Mouse (Mus musculus) left cerebral cortex, postnatal 10 days (tissue): ENCODE data around the gene Mphosph10. TPM values are rescaled to one million over a fixed set of nuclear protein-coding genes. Genes with fewer than 3 reads are reported as not detected.

Source experiments
- DNase-seq, 2 experiments: peaks; one replicate each; pipeline ENCODE4 v3.0.0; 2021 to 2022; ENCODE audit warnings: low spot score in 2 of 2, mixed read lengths in 1 of 2; ENCODE audit errors: extremely low spot score in 1 of 2
- intact Hi-C: fragments of 180-260 bp; cut with DNase I; formaldehyde crosslinking; loops from one replicate; pipeline ENCODE4 v1.15.1; 2025
- total RNA-seq, 2 experiments: library from RNA; stranded (reverse); gene quantifications; 2 replicates each; pipeline ENCODE4 v1.2.3; 2021

Mphosph10 gene
- 10 to 100 TPM; 18.5 to 18.6 TPM for total RNA-seq

DNA sequence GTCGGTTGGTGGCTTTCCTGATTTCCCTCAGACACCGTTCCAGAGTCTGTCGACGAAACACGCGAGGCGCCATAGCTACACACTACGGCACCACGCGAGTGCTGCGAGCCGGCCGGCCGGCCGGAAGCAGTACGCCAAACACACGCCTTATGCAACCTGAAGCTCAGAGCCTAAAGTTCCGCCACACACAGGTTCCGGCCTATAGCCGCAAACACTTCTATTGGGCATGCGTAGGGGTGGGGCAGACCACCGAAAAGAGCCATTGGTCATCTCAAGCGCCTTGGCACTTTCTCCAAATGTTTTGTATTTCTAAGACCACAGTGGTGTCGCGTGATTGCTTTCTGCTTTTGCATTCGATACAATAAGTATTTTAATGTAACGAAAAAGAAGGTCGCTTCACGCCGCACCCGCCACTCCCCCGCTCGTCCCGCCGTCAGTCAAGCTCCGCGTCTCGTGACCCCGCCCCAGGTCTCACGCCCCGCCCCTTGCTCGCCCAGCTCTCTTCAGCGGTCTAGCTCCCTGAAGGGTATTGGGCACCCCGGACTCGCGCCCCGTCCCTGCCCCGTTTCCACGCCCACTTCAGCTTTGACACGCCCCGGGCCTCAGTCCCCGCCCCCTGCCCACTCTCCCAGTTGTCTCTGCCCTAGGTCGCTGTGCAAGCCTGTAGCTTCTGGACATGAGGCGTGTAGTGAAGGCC lies at the start of gene Mphosph10, which contains the start of gene Mcee:
Mphosph10 (minus strand) TSS at position 147 of the 697 bp plus-strand sequence.
Mcee (plus strand) TSS at position 486 of the 697 bp plus-strand sequence.
- peak; percentile 90 to 97 for DNase-seq
- intact Hi-C loops, result loop anchor here (5.0 to 10.0 kb wide), 2 partner anchors 113 to 350 kb away; partner anchors contain the start of gene Apba2

DNA sequence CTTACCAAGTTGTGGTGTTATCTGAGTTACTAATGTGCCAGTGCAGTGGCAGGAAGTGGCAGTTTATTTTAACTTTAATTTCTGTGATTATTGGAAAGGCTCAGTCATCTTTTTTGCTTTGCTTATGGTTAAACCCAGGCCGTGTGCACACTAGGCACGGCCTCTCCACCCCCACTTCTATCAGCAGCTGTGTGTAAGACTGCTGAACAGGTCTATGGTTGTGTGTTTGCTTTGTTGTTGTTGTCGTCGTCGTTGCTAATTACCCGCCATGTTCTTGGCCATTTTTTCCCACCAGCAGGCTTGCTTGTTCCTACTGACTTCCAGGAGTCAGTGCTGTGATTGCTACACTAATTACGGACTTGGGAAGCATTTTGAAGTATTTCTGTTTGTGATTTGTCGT lies 48.5 kb upstream of the Mphosph10 start:
- DNase-seq, result no peak

GRCm38 (mm10) chr7:64439595-64440518 lies 47.8 kb upstream of the Mphosph10 start:
- intact Hi-C loops, result no loop called here

More for the DNA sequence above, 48.5 kb upstream of the Mphosph10 start:
- intact Hi-C loops, result no loop called here

DNA sequence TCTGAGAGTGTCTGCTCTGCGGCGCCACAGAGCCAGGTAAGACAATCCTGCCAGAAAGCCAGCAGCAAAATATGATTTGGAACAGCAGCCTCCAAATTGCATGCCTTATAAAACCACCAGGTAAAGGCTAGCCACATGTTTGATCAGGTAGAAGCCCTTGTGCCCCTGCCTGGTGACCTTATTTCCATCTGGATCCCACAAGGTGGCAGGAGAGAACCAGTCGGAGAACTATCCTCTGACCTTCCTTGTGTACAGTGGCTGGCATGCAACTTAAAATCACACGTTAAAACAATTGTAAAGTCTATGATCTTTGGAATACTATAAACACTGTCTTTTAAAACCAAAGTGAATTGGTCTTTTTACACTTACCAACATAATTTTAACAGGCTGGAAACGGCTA lies 32.8 kb upstream of the Mphosph10 start:
- intact Hi-C loops, result no loop called here
- DNase-seq, result no peak

More at GRCm38 (mm10) chr7:64439595-64440518, 47.8 kb upstream of the Mphosph10 start:
- DNase-seq, result no peak

DNA sequence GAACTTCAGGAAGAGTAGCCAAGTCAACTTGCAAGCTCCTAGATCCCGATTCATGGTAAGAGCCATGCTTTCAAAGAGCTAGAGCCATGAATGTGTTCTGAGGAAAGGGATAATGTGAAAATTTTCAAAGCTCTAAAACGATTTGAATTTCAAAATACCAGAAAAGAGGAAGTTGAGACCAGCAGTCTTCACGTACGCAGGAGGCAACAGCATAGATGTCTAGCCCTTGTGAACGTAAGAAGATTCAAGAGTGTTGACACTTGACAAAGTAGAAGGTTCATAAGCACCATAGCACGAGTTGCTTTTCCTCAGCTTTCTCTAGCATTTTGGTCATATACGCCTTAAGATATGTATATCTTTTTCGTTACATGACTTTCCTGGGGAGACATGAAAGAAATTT lies 11.9 kb upstream of the Mphosph10 start:
- no peak for DNase-seq
- intact Hi-C loops, result no loop called here

DNA sequence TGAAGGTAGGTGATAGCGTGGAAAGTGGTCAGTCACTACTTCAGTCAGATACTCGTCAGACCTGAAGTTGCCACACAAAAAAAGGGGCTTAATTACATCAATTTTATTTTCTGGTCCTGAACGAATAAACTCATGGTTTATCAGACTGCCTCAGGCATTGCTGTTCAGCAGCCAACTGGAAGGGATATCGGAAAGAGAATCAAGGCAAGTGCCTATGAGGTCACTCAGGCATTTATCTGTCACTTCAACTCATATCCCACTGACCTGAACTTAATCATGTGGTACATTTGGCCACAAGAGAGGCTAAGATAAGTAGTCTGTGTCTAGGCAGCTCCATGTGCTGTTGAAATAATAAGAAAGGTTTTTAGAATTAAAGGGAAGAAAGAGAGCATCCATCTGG lies 10.4 kb upstream of the Mphosph10 start:
- intact Hi-C loops, result no loop called here
- DNase-seq, result no peak

DNA sequence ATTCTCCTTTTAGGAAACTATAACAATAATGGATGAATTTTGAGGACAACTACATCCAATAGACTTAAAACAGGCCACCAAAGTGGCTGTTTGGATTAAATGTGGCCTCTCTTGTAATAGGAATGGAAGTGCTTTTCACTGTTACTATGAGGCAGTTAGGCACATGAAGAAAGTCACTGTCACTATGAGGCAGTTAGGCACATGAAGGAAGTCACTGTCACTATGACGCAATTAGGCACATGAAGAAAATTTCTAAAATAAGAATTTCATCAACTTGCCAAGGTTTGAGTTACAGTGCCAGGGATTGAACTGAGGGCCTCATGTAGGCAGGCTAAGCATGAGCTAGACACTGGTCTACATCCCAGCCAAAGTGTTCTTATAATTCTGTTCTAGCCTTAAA lies 8.7 kb upstream of the Mphosph10 start:
- DNase-seq, result no peak
- intact Hi-C loops, result no loop called here

DNA sequence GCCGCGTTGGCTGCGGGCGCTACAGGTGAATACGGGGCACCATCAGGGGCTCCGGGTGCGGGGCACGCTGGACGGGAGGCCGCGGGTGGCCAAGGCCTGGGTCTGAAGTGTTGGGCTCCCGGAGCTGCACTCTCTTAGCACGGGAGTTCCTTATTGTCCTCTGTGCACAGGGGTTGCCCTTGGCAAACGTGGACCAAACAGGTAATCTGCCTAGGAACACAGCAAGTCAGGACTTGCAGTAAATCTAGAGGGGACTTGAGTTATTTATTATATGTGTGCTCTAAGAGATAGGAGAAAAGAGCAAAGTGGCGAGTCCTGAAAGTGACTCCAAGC lies 717 bp upstream of the Mphosph10 start:
- intact Hi-C loops, result loop anchor here (5.0 to 10.0 kb wide), 2 partner anchors 112 to 350 kb away; partner anchors contain the start of gene Apba2

GRCm38 (mm10) chr7:64391479-64391878 lies 589 bp downstream of the Mphosph10 start:
- no peak for DNase-seq
- intact Hi-C loops, result loop anchor here (5.0 to 10.0 kb wide), 2 partner anchors 113 to 351 kb away; partner anchors contain the start of gene Apba2

More for the DNA sequence above, 717 bp upstream of the Mphosph10 start:
- DNase-seq, result no peak

GRCm38 (mm10) chr7:64373830-64374562 lies 18.1 kb downstream of the Mphosph10 start, which contains the start of gene Fan1:
Gene Fan1, minus strand, starts transcription at chr7:64374095.
- intact Hi-C loops, result no loop called here
- peak; percentile 81 to 90 for DNase-seq

DNA sequence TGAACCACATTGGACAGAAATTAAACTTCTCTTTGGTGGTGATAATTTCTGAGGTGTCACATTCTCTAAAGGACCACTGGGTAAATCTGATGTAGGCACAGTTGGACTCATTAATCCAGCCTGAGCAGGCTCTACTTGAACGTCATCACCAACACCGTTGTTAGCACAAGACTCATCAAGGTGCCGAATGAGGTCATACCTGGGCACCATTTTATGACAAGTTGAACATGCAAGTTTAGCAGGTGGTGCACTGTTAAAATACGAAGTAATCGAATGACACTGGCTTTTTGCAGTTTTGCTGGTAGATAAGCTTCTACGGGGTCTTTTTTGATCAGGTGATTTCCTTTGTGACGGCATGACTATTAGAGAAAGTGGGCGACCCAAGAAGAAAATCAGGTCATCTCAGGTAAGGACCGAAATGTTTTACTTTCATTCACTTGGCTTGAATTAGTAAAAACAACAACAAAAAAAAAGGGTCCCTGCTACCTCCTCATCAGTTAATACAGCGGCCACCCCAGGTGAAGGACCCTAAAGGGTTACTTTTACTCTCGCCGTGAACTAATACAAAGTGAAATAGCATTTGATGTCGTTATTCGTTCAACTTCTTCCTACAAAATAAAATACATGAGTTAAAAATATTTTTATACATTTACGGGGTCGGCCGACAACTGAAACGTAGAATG lies 18.8 kb downstream of the Mphosph10 start:
- DNase-seq, result no peak
- intact Hi-C loops, result no loop called here

DNA sequence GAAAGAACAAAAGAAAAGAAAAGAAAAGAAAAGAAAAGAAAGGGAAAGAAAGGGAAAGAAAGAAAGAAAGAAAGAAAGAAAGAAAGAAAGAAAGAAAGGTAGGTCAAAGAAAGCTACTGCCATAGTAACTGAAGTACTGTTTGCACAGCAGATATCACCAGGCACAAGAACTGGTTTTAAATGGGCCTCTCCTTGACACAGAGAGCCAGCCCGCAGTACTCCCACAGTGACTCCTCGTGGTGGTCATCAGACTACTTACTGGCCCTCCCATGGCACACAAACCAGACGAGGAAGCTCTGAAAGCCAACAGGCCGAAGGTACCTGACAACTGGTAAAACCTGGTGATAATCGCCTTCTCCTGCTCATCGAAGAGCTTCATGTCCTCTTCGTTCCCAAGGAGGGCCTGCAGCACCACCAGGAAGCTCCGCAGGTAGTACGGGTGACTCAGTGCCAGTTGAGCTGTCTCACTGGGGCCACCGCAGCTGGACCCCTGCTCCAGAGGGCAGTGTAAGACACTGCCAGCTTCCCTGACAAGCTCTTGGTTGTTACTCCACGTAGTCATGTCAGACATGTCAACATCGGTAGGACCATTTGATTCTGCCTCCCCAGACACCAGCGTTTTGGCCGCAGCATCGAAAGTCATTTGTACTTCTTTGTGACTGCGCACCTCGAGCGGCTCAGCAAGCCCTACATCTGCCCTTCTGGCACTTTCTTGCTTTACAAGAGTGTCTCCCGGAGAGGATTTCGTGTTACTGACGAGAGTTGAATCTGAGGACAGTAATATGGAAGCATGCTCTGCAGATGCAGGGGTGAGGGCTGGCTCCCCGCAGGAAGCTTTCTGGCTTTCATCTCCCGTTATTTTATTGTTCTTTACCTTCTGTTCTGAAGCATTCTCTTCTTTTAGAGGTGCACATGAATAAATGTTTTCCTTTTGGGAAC lies 19.9 kb downstream of the Mphosph10 start:
- intact Hi-C loops, result no loop called here
- no peak for DNase-seq

DNA sequence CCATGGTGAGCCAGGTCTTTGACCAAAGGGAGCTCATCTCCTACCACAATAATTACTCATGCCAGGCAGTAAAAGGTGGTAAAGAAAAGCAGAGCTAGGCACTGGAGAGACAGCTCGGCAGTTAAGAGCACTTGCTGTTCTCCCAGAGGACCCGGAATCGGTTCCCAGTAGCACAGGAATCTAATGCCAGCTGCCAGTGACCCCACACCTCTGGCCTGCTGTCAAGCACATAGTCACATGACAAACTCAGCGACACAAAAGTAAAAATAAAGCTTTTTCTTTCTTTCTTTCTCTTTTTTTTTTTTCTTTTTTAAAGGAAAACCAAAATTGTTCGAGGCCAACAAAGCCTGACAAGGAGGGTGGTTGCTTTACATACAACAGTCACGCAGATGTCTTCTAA lies 22.2 kb downstream of the Mphosph10 start:
- intact Hi-C loops, result no loop called here
- DNase-seq, result no peak

DNA sequence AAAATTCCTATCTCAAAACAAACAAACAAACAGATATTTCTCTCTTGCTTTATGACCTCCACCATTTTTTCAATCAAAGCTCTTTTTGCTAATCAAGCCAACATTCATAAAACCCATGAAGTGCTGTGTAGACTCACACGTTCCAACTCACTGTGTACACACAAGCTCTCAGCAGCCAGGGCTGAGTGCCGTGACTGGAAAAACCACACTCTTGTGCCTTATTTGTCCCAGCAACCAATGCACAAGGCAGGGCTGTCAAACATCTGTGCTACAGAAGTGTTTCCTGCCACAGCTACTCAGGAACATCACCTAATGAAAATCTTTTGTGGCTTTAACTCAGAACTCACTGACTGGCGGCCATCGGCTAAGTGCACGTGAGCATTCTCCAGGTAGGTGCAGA lies 26.2 kb downstream of the Mphosph10 start:
- intact Hi-C loops, result no loop called here
- DNase-seq, result no peak

GRCm38 (mm10) chr7:64360586-64360945 lies 31.5 kb downstream of the Mphosph10 start:
- peak; percentile 20 to 49 for DNase-seq
- intact Hi-C loops, result no loop called here

GRCm38 (mm10) chr7:64359943-64360585 lies 32.0 kb downstream of the Mphosph10 start:
- intact Hi-C loops, result no loop called here
- no peak for DNase-seq

- intact Hi-C loops, result no loop called here
- no peak for DNase-seq
Observed at GRCm38 (mm10) chr7:64358666-64359065, 33.4 kb downstream of the Mphosph10 start.
